Mouse (Mus musculus): ENCODE measurements around the gene Eprs. TPM values are rescaled to one million over a fixed set of nuclear protein-coding genes. Genes with fewer than 3 reads are reported as not detected.

The Eprs gene
- polyA plus RNA-seq, 1 experiment from 2014 or later, result 143 TPM

GRCm38 (mm10) chr1:185333651-185334050 lies 29.2 kb upstream of the Eprs start:
- no peak for ATAC-seq (ENCODE audit: insufficient read depth, low FRiP score, low TSS enrichment)
- H3K9ac ChIP-seq (ENCODE audit: low read length), result no peak overlapping the region
- no peaks in the 10 kb centered on the region for H3K27me3 ChIP-seq (ENCODE audit: control insufficient read depth, insufficient read depth, low read length)
- no peak for DNase-seq (ENCODE audit: low spot score)
- peaks cover 11% of the 10 kb centered on the region for H3K4me1 ChIP-seq (ENCODE audit: control insufficient read depth, insufficient read depth, low read length)
- no peak overlapping the region for H3K4me2 ChIP-seq (ENCODE audit: low read depth)
- H3K36me3 ChIP-seq (ENCODE audit: control insufficient read depth, insufficient read depth, low read length), result no peaks in the 10 kb centered on the region
- WGBS, result 89% methylated on average over 5 of the region's 5 CpGs
- no peak overlapping the region for H3K4me3 ChIP-seq (ENCODE audit: low read depth, low read length)
- H3K9me3 ChIP-seq (ENCODE audit: control insufficient read depth, low read length), result no peaks in the 10 kb centered on the region
- H3K27ac ChIP-seq (ENCODE audit: low read depth, low read length), result no peak overlapping the region

- 91% methylated on average over 4 of the region's 4 CpGs for WGBS
- Histone ChIP-seq H3K4me3 (ENCODE audit: low read depth, low read length) (no peak overlapping the region), H3K9ac (ENCODE audit: low read length) (no peak overlapping the region), H3K27me3 (ENCODE audit: control insufficient read depth, insufficient read depth, low read length) (no peaks in the 10 kb centered on the region), H3K27ac (ENCODE audit: low read depth, low read length) (no peak overlapping the region), H3K9me3 (ENCODE audit: control insufficient read depth, low read length) (no peaks in the 10 kb centered on the region), H3K36me3 (ENCODE audit: control insufficient read depth, insufficient read depth, low read length) (no peaks in the 10 kb centered on the region), H3K4me1 (ENCODE audit: control insufficient read depth, insufficient read depth, low read length) (peaks cover 11% of the 10 kb centered on the region), H3K4me2 (ENCODE audit: low read depth) (no peak overlapping the region)
- ATAC-seq (ENCODE audit: insufficient read depth, low FRiP score, low TSS enrichment), result no peak
- no peak for DNase-seq (ENCODE audit: low spot score)
Measured at GRCm38 (mm10) chr1:185334136-185334535, 28.7 kb upstream of the Eprs start.

- DNase-seq (ENCODE audit: low spot score) (no peak), ATAC-seq (ENCODE audit: insufficient read depth, low FRiP score, low TSS enrichment) (no peak)
- no peak overlapping the region for H3K27ac ChIP-seq (ENCODE audit: low read depth, low read length)
- WGBS, result 76% methylated on average over 6 of the region's 6 CpGs
- H3K27me3 ChIP-seq (ENCODE audit: control insufficient read depth, insufficient read depth, low read length), result no peaks in the 10 kb centered on the region
- H3K4me1 ChIP-seq (ENCODE audit: control insufficient read depth, insufficient read depth, low read length), result peaks cover 11% of the 10 kb centered on the region
- H3K9me3 ChIP-seq (ENCODE audit: control insufficient read depth, low read length), result no peaks in the 10 kb centered on the region
- no peak overlapping the region for H3K4me3 ChIP-seq (ENCODE audit: low read depth, low read length)
- H3K9ac ChIP-seq (ENCODE audit: low read length), result no peak overlapping the region
- peaks cover 4% of the 10 kb centered on the region for H3K36me3 ChIP-seq (ENCODE audit: control insufficient read depth, insufficient read depth, low read length)
- H3K4me2 ChIP-seq (ENCODE audit: low read depth), result no peak overlapping the region
Measured at GRCm38 (mm10) chr1:185335231-185335765, 27.5 kb upstream of the Eprs start.

- no peaks in the 10 kb centered on the region for H3K9me3 ChIP-seq (ENCODE audit: control insufficient read depth, low read length)
- ATAC-seq (ENCODE audit: insufficient read depth, low FRiP score, low TSS enrichment) (no peak), DNase-seq (ENCODE audit: low spot score) (no peak)
- H3K4me2 ChIP-seq (ENCODE audit: low read depth), result no peak overlapping the region
- H3K27ac ChIP-seq (ENCODE audit: low read depth, low read length), result no peak overlapping the region
- no peak overlapping the region for H3K4me3 ChIP-seq (ENCODE audit: low read depth, low read length)
- H3K27me3 ChIP-seq (ENCODE audit: control insufficient read depth, insufficient read depth, low read length), result no peaks in the 10 kb centered on the region
- WGBS, result 52% methylated on average over 3 of the region's 3 CpGs
- peaks cover 6% of the 10 kb centered on the region for H3K36me3 ChIP-seq (ENCODE audit: control insufficient read depth, insufficient read depth, low read length)
- peaks cover 11% of the 10 kb centered on the region for H3K4me1 ChIP-seq (ENCODE audit: control insufficient read depth, insufficient read depth, low read length)
- H3K9ac ChIP-seq (ENCODE audit: low read length), result no peak overlapping the region
Measured at GRCm38 (mm10) chr1:185336535-185336934, 26.3 kb upstream of the Eprs start.

GRCm38 (mm10) chr1:185342441-185342840 lies 20.4 kb upstream of the Eprs start:
- H3K27ac ChIP-seq (ENCODE audit: low read depth, low read length), result no peak overlapping the region
- 91% methylated on average over 4 of the region's 4 CpGs for WGBS

GRCm38 (mm10) chr1:185343422-185343821 lies 19.4 kb upstream of the Eprs start:
- Histone ChIP-seq H3K27ac (ENCODE audit: low read depth, low read length) (no peak overlapping the region), H3K4me1 (ENCODE audit: control insufficient read depth, insufficient read depth, low read length) (no peaks in the 10 kb centered on the region), H3K4me2 (ENCODE audit: low read depth) (no peak overlapping the region), H3K9me3 (ENCODE audit: control insufficient read depth, low read length) (no peaks in the 10 kb centered on the region), H3K27me3 (ENCODE audit: control insufficient read depth, insufficient read depth, low read length) (no peaks in the 10 kb centered on the region), H3K4me3 (ENCODE audit: low read depth, low read length) (no peak overlapping the region), H3K36me3 (ENCODE audit: control insufficient read depth, insufficient read depth, low read length) (peaks cover 10% of the 10 kb centered on the region), H3K9ac (ENCODE audit: low read length) (no peak overlapping the region)
- no peak for DNase-seq (ENCODE audit: low spot score)
- ATAC-seq (ENCODE audit: insufficient read depth, low FRiP score, low TSS enrichment), result no peak
- 85% methylated on average over 8 of the region's 8 CpGs for WGBS

More at GRCm38 (mm10) chr1:185342441-185342840, 20.4 kb upstream of the Eprs start:
- no peaks in the 10 kb centered on the region for H3K9me3 ChIP-seq (ENCODE audit: control insufficient read depth, low read length)
- H3K4me2 ChIP-seq (ENCODE audit: low read depth), result no peak overlapping the region
- H3K4me1 ChIP-seq (ENCODE audit: control insufficient read depth, insufficient read depth, low read length), result no peaks in the 10 kb centered on the region
- no peak overlapping the region for H3K9ac ChIP-seq (ENCODE audit: low read length)
- peaks cover 10% of the 10 kb centered on the region for H3K36me3 ChIP-seq (ENCODE audit: control insufficient read depth, insufficient read depth, low read length)
- DNase-seq (ENCODE audit: low spot score) (no peak), ATAC-seq (ENCODE audit: insufficient read depth, low FRiP score, low TSS enrichment) (no peak)
- no peak overlapping the region for H3K4me3 ChIP-seq (ENCODE audit: low read depth, low read length)
- no peaks in the 10 kb centered on the region for H3K27me3 ChIP-seq (ENCODE audit: control insufficient read depth, insufficient read depth, low read length)

- Histone ChIP-seq H3K4me2 (ENCODE audit: low read depth) (no peak overlapping the region), H3K36me3 (ENCODE audit: control insufficient read depth, insufficient read depth, low read length) (peaks cover 11% of the 10 kb centered on the region), H3K27me3 (ENCODE audit: control insufficient read depth, insufficient read depth, low read length) (no peaks in the 10 kb centered on the region), H3K4me3 (ENCODE audit: low read depth, low read length) (no peak overlapping the region), H3K9me3 (ENCODE audit: control insufficient read depth, low read length) (no peaks in the 10 kb centered on the region), H3K9ac (ENCODE audit: low read length) (no peak overlapping the region), H3K4me1 (ENCODE audit: control insufficient read depth, insufficient read depth, low read length) (no peaks in the 10 kb centered on the region), H3K27ac (ENCODE audit: low read depth, low read length) (no peak overlapping the region)
- DNase-seq (ENCODE audit: low spot score) (no peak), ATAC-seq (ENCODE audit: insufficient read depth, low FRiP score, low TSS enrichment) (no peak)
- 80% methylated on average over 10 of the region's 10 CpGs for WGBS
Measured at GRCm38 (mm10) chr1:185346188-185346587, 16.7 kb upstream of the Eprs start.

- no peak for DNase-seq (ENCODE audit: low spot score)
- no peak overlapping the region for H3K27ac ChIP-seq (ENCODE audit: low read depth, low read length)
- H3K4me3 ChIP-seq (ENCODE audit: low read depth, low read length), result no peak overlapping the region
- peaks cover 7% of the 10 kb centered on the region for H3K36me3 ChIP-seq (ENCODE audit: control insufficient read depth, insufficient read depth, low read length)
- WGBS, result 97% methylated on average over 14 of the region's 14 CpGs
- no peaks in the 10 kb centered on the region for H3K27me3 ChIP-seq (ENCODE audit: control insufficient read depth, insufficient read depth, low read length)
- no peak overlapping the region for H3K4me2 ChIP-seq (ENCODE audit: low read depth)
- H3K4me1 ChIP-seq (ENCODE audit: control insufficient read depth, insufficient read depth, low read length), result no peaks in the 10 kb centered on the region
- H3K9me3 ChIP-seq (ENCODE audit: control insufficient read depth, low read length), result no peaks in the 10 kb centered on the region
- no peak overlapping the region for H3K9ac ChIP-seq (ENCODE audit: low read length)
- ATAC-seq (ENCODE audit: insufficient read depth, low FRiP score, low TSS enrichment), result no peak
Measured at GRCm38 (mm10) chr1:185349741-185350140, 13.1 kb upstream of the Eprs start.

GRCm38 (mm10) chr1:185350611-185351010 lies 12.2 kb upstream of the Eprs start:
- Histone ChIP-seq H3K9me3 (ENCODE audit: control insufficient read depth, low read length) (no peaks in the 10 kb centered on the region), H3K36me3 (ENCODE audit: control insufficient read depth, insufficient read depth, low read length) (peaks cover 9% of the 10 kb centered on the region), H3K4me3 (ENCODE audit: low read depth, low read length) (no peak overlapping the region), H3K4me1 (ENCODE audit: control insufficient read depth, insufficient read depth, low read length) (no peaks in the 10 kb centered on the region), H3K27ac (ENCODE audit: low read depth, low read length) (no peak overlapping the region), H3K9ac (ENCODE audit: low read length) (no peak overlapping the region), H3K4me2 (ENCODE audit: low read depth) (no peak overlapping the region), H3K27me3 (ENCODE audit: control insufficient read depth, insufficient read depth, low read length) (no peaks in the 10 kb centered on the region)
- DNase-seq (ENCODE audit: low spot score), result no peak
- 94% methylated on average over 4 of the region's 4 CpGs for WGBS
- no peak for ATAC-seq (ENCODE audit: insufficient read depth, low FRiP score, low TSS enrichment)
